Mouse (Mus musculus) bone marrow macrophage, adult 2 months (primary cell): ENCODE results near the gene Rex2. TPM values are rescaled to one million over a fixed set of nuclear protein-coding genes. Genes with fewer than 3 reads are reported as not detected.
"Not testable (repeated sequence)": the region's sequence is repeated elsewhere in the genome, so short reads cannot be mapped to it uniquely, and the experiment has no call there.

Experiments used
- H3K27ac ChIP-seq: 2 replicates; pipeline ENCODE4 v1.5.1; 2012; ENCODE audit warnings: low read depth, low read length; ENCODE audit not compliant: insufficient read depth
- H3K4me1 ChIP-seq: 2 replicates; pipeline ENCODE4 v1.6.1; 2012; ENCODE audit warnings: low read length; ENCODE audit not compliant: control insufficient read depth, insufficient read depth
- H3K4me3 ChIP-seq: 2 replicates; pipeline ENCODE4 v1.5.1; 2012; ENCODE audit warnings: mild to moderate bottlenecking, low read length, moderate library complexity; ENCODE audit not compliant: insufficient read depth
- polyA plus RNA-seq: library from polyadenylated mRNA; stranded (reverse); fragments of >200 nt; gene quantifications from 2 replicates; pipeline ENCODE4 v1.2.4, GENCODE M21; 2012; ENCODE audit not compliant: missing spikeins, insufficient read depth, insufficient read length

Gene Rex2
- 4.0 TPM in 1 of 2 replicates, not detected in the other for polyA plus RNA-seq

DNA sequence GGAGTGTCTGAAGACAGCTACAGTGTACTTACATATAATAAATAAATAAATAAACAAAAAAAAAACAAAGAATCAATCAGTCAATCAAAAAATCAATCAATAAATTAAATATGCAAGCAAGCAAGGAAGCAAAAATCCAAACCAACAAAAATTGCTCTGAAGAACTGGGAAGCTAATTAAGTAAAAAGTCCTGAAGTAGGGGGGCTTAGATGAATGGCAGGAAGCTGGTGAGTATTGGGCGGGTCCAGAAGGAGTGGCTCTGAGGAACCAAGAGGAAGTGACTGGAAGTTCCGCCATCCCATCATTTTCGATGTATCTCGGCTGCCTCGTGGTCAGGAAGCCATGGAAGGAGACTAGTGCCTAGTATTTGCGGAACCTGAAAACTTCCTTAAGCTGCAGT is at the start of gene Rex2:
Gene Rex2 (plus strand): TSS at position 301 of the 400 bp plus-strand sequence.
- H3K27ac ChIP-seq, H3K4me3 ChIP-seq, H3K4me1 ChIP-seq: not testable (repeated sequence)

GRCm38 (mm10) chr4:146976581-146976980 is 45.1 kb upstream of the Rex2 start:
- not testable (repeated sequence) for H3K4me1 ChIP-seq, H3K27ac ChIP-seq, H3K4me3 ChIP-seq

DNA sequence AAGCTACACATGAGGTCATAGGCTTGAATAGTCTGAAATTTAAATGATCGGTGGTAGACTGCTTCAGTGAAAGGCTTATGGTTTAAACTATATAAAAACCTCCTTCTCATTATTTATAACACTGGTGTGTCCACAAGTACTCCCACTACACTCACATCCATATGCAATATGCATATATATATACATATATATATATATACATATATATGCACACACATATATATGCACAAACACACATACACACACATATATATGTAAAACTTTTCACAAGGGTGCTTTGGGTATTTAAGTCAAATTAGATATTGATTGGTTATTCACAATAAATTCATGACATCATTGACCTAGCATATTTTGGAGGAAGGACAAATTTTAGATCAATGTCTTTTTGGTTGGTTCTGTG is 3.2 kb upstream of the Rex2 start:
- H3K27ac ChIP-seq, H3K4me1 ChIP-seq, H3K4me3 ChIP-seq: not testable (repeated sequence)

GRCm38 (mm10) chr4:147026374-147026773 is 4.7 kb downstream of the Rex2 start:
- not testable (repeated sequence) for H3K4me1 ChIP-seq, H3K27ac ChIP-seq, H3K4me3 ChIP-seq

- H3K4me3 ChIP-seq, H3K27ac ChIP-seq, H3K4me1 ChIP-seq: not testable (repeated sequence)
These were observed 9.8 kb downstream of the Rex2 start for GRCm38 (mm10) chr4:147031308-147032036.

DNA sequence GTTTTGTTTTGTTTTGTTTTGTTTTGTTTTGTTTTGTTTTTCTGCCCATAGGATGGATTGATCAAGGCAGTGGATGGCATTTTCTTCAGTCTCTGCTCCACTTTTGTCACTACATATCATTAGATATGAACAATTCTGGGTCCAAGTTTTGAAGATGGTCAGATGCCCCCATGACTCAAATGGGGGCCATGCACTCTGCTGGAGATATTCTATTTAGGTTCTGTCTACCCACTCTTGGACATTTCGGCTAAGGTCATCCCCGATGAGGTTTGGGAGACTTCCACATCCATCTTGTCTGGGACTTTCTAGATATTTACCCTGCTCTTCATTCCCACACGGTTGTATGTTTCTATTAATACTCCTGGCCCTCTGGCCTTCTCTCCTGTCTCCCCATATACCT is 42.1 kb downstream of the Rex2 start:
- not testable (repeated sequence) for H3K27ac ChIP-seq, H3K4me1 ChIP-seq, H3K4me3 ChIP-seq

- H3K27ac ChIP-seq, H3K4me1 ChIP-seq, H3K4me3 ChIP-seq: not testable (repeated sequence)
These were observed 44.2 kb downstream of the Rex2 start for GRCm38 (mm10) chr4:147065861-147066260.

- not testable (repeated sequence) for H3K4me3 ChIP-seq, H3K4me1 ChIP-seq, H3K27ac ChIP-seq
These were observed 44.7 kb downstream of the Rex2 start for GRCm38 (mm10) chr4:147066380-147066779.

GRCm38 (mm10) chr4:147095641-147096040 is 74.0 kb downstream of the Rex2 start:
- not testable (repeated sequence) for H3K4me3 ChIP-seq, H3K4me1 ChIP-seq, H3K27ac ChIP-seq

DNA sequence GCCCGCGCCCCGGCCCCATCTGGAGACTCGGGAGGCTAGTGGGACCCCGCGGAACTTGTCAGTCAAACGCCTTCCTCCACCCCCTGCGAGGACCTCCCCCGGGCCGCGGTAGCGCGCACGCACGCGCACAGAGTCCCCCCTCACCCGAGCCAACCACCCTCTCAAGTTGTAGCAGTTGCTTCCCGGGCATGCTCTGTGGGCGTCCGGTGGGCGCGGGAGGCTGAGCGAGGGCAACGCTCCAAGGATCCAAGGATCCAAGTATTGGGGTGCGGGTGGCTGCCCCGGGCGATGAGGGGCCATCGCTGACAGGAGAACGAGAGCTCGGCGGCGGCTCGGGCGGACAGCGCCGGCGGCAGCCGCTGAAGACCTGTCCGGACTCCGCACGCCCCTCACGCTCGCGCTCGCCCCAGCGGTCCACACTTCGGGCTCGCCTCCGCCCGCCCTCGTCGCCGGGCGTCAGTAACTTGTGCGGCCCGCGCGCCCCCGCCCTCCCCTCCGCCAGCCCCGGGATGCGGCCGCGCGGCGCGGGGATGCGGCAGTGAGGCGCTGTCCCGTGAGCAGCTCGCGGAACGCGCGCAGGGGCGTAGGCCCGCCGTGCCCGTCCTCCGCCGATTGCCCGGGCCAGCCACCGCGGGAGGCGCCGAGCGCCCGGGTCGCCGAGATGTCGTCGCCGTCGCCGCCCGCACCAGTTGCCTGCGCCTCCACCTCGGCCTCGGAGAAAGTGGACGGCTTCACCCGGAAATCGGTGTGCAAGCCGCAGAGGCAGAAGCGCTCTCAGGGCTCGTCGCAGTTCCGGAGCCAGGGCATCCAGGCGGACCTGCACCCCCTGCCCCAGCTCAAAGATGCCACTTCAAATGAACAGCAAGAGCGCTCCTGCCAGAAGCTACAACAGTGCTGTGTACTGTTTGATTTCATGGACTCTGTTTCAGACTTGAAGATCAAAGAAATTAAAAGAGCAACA is 80.3 kb downstream of the Rex2 start:
- H3K27ac ChIP-seq, H3K4me1 ChIP-seq: not testable (repeated sequence)
- peak overlapping the region; percentile 31 for H3K4me3 ChIP-seq

DNA sequence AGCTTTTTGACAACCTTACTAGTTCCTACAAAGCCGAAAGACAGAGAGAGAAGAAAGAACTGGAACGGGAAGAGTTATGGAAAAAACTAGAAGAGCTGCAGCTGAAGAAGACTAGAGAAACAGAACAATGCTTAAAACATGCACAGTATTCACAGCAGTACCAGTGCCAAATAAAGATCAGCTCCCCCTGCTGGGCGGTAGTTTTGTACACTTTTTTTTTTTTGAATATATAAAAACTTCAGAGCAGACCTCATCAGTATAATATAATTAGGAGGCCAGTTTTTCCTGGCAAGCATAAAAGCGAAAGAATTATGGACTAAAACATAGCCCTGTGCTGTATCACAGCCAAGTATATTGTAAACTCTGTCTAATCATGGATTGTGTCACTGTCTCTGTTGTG is 82.2 kb downstream of the Rex2 start:
- H3K27ac ChIP-seq, H3K4me1 ChIP-seq, H3K4me3 ChIP-seq: not testable (repeated sequence)

Other genes starting within 250 kb of the Rex2 start
- not detected in 2 replicates for gene Gm21411, start 112.3 kb upstream of the Rex2 start, polyA plus RNA-seq
- 3.9 and 5.0 TPM in 2 replicates for gene Zfp989, start 49.9 kb upstream of the Rex2 start, polyA plus RNA-seq
- gene Zfp991, start 110.2 kb downstream of the Rex2 start, polyA plus RNA-seq: 34.3 and 38.5 TPM in 2 replicates